Mouse (Mus musculus): ENCODE measurements around the gene Mettl3.

The Mettl3 gene

DNA sequence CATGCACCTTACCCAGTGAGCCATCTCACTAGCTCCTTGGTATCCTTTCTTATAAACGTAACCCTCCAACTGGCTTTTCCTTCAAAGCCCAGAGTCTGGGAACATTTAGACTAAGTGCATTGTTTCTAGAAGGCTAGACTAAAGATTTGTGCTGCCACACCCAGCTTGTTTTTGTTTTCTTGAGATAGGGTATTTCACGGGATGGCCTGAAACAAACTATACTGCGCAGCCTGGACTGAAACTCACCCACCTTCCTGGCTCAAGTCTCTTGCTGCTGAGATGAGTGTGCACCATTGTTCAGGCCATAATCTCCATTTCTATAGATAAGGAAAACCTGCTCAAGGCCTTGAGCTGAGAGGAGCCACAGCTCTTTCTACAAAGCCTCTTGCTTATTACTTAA is 20.7 kb downstream of the Mettl3 start:
- no peak for DNase-seq (ENCODE audit: low read depth)

DNA sequence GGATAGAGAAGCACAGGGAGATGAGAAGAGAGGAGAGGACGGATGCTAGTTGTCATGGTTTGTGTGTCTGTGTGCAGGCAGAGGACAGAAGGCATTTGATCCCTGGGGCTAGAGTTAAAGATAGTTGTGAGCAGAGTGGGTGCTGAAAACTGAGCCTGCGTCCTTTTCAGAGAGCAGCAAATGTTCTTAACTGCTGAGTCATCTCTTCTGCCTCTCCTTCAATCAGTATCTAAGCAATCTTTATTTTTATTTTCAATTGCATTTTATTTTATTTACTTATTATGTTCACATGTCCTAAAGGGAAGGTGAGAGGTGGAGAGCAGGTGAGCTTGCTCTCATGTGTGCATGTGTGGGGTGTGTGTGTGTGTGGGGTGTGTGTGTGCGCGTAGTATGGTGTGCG is 21.3 kb downstream of the Mettl3 start:
- no peak for DNase-seq (ENCODE audit: low read depth)

DNA sequence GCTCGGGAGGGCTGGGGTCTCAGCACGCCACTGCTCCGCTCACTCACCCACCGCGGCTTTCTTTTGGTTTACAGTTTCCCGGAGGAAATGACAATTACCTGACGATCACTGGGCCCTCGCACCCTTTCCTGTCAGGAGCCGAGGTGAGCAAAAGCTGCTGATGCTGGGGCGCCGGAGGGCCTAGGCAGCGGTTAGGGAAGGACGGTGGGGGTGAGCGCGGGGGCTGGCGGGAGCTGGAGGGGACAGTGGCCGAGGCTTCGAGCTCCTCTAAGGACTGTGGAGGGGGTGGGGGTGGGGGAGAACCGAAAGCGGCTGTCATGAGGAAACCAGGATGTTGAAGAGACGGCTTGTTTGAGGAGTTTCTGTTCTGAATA is 25.2 kb downstream of the Mettl3 start:
- DNase-seq (ENCODE audit: low read depth): no peak

DNA sequence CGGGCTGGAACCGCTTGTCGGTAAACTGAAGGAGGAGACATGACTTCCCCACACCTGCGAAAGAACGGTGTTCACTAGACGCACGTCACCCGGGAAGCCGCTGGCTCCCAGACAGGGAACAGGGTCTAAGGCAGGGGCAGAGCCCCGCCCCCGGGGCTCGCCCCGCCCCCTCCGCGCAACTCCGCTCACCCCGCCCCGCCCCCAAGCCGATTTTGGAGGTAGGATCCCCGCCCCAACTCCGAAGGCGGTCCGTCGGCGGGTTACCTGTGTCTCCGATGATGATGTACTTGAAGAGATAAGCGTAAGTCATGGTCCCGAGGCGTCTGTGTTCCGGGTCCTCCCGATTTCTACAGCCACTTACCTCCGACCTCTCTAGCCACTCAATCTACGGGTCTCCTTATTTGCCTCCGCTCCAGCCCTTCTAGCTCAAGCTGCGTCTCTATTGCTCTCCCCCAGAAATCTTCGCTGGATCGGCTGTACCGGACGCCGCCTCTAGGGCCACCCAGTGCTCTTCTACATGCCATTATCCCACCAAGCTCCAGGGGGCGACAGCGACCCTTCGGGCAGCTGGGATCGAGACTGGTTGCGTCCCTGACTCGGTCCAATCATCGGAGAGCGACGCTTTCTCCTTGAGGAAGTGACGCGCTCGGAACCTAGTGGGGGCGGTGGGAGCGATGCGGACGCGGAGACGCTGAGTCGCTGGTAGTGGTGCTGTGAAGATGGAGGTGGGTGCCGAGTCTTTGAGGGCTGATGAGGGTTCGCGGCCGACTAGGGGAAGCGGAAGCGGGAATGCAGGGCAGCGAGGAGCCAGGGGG is 25.8 kb downstream of the Mettl3 start, which contains the start of the genes Tox4 and Rab2b:
Gene Tox4 (plus strand): TSS at position 215 of the 815 bp plus-strand sequence.
Gene Rab2b (minus strand): TSS at position 614 of the 815 bp plus-strand sequence.
- peak; percentile 99 for DNase-seq (ENCODE audit: low read depth)

DNA sequence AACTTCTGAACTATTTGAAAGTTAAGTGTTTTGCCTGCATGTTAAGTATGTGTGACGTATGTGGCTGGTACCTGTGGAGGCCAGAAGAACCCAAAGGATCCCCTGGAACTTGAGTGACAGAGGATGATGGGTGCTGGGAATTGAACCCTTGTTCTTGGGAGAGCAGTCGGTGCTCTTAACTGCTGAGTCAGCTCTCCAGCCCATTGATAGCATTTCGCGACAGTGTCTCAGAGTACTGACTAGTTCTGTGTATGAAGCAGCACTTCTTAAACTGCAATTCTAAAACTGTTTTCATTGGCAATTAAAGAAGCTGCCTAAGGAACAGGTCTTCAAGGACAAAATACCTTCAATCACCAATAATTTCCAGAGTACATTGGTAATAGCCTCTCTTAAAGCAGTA is 27.7 kb downstream of the Mettl3 start:
- DNase-seq (ENCODE audit: low read depth): no peak

DNA sequence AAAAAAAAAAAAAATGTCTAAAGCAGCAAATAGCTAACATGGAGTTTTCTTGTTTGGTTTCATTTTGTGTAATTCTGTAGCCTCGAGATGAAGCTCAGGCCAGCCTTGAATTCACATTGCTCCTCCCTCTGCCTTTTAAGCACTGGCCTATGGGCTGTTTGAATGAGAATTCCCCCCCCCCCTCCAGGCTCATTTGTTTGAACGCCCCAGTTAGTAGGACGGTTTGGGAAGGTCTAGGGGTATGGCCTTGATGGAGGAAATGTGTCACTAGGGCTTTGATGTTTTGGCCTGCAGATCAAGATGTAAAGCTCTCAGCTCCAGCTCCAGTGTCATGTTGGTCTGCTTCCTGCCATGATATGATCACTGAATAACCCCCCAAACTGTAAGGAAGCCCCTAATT is 32.1 kb downstream of the Mettl3 start:
- DNase-seq (ENCODE audit: low read depth): no peak

DNA sequence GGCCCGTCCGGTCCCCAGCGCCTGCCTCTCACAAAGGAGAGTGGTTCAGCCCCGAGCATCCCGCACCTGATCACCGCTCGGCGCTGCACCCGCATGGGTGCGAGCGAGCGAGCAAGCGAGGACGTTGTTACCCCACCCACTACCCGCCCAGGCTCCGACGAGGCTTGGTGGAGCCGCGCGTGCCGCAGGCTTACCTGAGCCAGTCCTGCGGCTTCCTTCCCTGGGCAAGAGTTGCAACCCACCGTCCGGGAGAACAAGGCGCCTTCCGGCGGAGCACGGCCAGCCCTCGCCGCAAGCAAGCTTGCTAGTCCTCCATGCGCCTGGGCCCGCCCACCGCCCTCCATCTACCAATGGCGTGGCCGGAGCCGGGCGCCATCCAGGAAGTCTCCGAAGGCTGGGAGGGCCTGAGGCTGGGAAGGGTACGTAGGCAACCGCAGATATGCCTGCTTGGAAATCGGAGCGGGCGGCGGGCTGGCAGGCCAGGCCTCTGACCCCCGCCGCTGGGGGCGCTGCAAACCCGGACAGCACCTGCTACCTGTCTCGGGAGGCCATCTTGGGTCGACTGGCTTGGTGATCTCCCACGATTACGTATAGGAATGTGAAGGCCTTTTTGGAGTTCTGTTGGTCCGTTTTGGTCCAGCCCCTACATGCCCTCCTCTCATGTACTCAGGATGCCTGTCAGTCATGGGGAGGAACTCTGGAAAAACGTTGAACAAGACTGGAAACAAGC is 47.3 kb downstream of the Mettl3 start, which contains the start of gene Chd8:
Gene Chd8 (minus strand): TSS at position 297 of the 730 bp plus-strand sequence.
- peak; percentile 91 for DNase-seq (ENCODE audit: low read depth)

DNA sequence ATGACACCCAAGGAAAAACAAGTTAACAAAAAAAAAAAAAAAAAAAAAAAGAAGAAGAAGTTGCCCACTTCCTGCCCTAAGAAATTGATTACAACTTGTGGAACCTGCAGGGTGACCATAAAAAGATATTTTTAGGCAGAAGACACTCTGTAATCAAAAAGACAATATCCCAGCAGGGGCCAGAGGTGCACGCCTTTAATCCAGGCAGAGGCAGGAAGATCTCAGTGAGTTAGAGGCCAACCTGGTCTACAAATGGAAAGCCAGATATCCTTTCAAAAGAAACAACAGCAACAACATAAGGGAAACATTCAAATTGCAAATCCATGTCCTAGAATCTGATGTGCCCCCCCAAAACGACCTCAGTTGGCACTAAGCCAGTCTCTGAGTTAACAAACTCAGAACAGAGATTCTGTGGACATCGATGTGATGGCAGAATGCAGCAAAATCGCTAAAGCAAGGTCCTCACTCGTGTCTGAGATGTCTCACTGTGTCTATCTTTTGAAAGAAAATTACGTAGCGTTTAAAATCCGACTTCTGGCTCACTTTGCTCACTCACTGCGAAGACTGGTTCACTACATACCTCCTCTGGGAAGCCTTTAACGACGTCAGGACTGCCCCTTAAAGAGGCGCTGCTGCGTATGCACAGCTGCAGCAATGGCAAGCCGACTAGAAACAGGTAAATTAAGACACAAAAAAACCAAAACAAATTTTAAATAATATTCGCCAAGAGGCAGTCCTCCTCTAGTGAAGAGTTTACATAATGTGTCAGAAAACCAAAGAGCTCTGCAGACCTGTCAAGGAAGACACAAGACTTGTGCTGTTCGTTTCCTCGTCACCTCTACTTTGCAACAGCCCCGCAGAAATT is 48.4 kb downstream of the Mettl3 start:
- DNase-seq (ENCODE audit: low read depth): no peak

DNA sequence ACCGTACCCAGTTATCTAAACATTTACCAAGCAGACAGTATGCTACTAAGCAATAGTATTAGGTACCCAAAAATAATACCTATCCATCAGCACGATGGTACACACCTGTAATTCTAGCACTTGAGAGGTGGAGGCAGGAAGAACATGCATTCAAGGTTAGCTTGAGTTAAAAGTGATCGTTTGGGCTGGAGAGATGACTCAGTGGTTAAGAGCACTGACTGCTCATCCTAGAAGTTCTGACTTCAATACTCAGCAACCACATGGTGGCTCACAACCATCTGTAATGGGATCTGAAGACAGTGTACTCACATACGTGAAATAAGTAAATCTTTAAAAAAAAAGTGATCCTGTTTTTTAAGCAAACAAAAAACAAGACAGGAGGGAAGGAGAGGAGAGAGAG is 58.8 kb downstream of the Mettl3 start:
- no peak for DNase-seq (ENCODE audit: low read depth)
